Mouse (Mus musculus) heart, embryonic 12.5 days (tissue): ENCODE measurements at regions not wholly inside any gene's neighbourhood (a gene's known extent, or its start where the extent isn't known, plus 50 kb on each side); places are given as distances from the start of the nearest gene placed in this dataset.

Experiments
- ATAC-seq: fragments of 200-750 bp; cut with Nextera tagmentation; 2 replicates; pipeline ENCODE4 v1.8.0; 2017; ENCODE audit warnings: moderate TSS enrichment, moderate library complexity; ENCODE audit not compliant: insufficient number of reproducible peaks, low FRiP score
- H3K27ac ChIP-seq: fragments of 300-500 bp; sonication (generic); 2 replicates; pipeline ENCODE4 v1.5.1; 2016; ENCODE audit warnings: mild to moderate bottlenecking, moderate library complexity; ENCODE audit not compliant: poor library complexity, severe bottlenecking
- H3K27me3 ChIP-seq: fragments of 300-500 bp; sonication (generic); replicated peaks from 2 replicates; pipeline ENCODE4 v1.6.1; 2016; ENCODE audit warnings: mild to moderate bottlenecking, moderate library complexity
- H3K36me3 ChIP-seq: fragments of 300-500 bp; sonication (generic); 2 replicates; pipeline ENCODE4 v1.6.1; 2016; ENCODE audit warnings: mild to moderate bottlenecking, moderate library complexity
- H3K4me1 ChIP-seq: fragments of 300-500 bp; sonication (generic); replicated peaks from 2 replicates; pipeline ENCODE4 v1.6.1; 2016; ENCODE audit warnings: mild to moderate bottlenecking
- H3K4me2 ChIP-seq: fragments of 300-500 bp; sonication (generic); 2 replicates; pipeline ENCODE4 v1.6.1; 2016; ENCODE audit warnings: mild to moderate bottlenecking, moderate library complexity
- H3K4me3 ChIP-seq: fragments of 300-500 bp; sonication (generic); 2 replicates; pipeline ENCODE4 v1.5.1; 2016; ENCODE audit warnings: mild to moderate bottlenecking
- H3K9ac ChIP-seq: fragments of 300-500 bp; sonication (generic); 2 replicates; pipeline ENCODE4 v1.6.1; 2016; ENCODE audit warnings: mild to moderate bottlenecking, moderate library complexity
- H3K9me3 ChIP-seq: fragments of 300-500 bp; sonication (generic); replicated peaks from 2 replicates; pipeline ENCODE4 v1.6.1; 2016; ENCODE audit warnings: mild to moderate bottlenecking, moderate library complexity
- WGBS: fragments of 180-500 bp; shearing (Covaris S2); methylation state at CpG from one replicate; pipeline ENCODE4 v1.1.7; 2016; 5-methylcytosine and 5-hydroxymethylcytosine counted together

GRCm38 (mm10) chr7:65792187-65792823 is 69.2 kb upstream of the Pcsk6 start:
- Histone ChIP-seq H3K4me2 (no peak overlapping the region), H3K27me3 (no peaks in the 10 kb centered on the region), H3K9ac (no peak overlapping the region), H3K9me3 (no peaks in the 10 kb centered on the region), H3K36me3 (no peaks in the 10 kb centered on the region), H3K27ac (no peak overlapping the region), H3K4me3 (no peak overlapping the region), H3K4me1 (no peaks in the 10 kb centered on the region)
- no peak for ATAC-seq
- WGBS, result 84% methylated on average over 10 of the region's 10 CpGs

GRCm38 (mm10) chr7:65802306-65802705 is 59.2 kb upstream of the Pcsk6 start:
- no peak for ATAC-seq
- H3K27me3 ChIP-seq, result no peaks in the 10 kb centered on the region
- no peak overlapping the region for H3K4me3 ChIP-seq
- no peak overlapping the region for H3K9ac ChIP-seq
- no peaks in the 10 kb centered on the region for H3K36me3 ChIP-seq
- 0 out of 2 replicates have a peak, but pooled peaks cover 3% of the 10 kb centered on the region for H3K4me1 ChIP-seq
- no peak overlapping the region for H3K4me2 ChIP-seq
- H3K27ac ChIP-seq, result no peak overlapping the region
- WGBS, result 81% methylated on average over 5 of the region's 5 CpGs
- no peaks in the 10 kb centered on the region for H3K9me3 ChIP-seq

- 0 out of 2 replicates have a peak, but pooled peaks cover 3% of the 10 kb centered on the region for H3K4me1 ChIP-seq
- no peaks in the 10 kb centered on the region for H3K36me3 ChIP-seq
- no peaks in the 10 kb centered on the region for H3K27me3 ChIP-seq
- 87% methylated on average over 8 of the region's 8 CpGs for WGBS
- no peak overlapping the region for H3K4me3 ChIP-seq
- H3K9ac ChIP-seq, result no peak overlapping the region
- no peak overlapping the region for H3K27ac ChIP-seq
- no peaks in the 10 kb centered on the region for H3K9me3 ChIP-seq
- no peak overlapping the region for H3K4me2 ChIP-seq
- no peak for ATAC-seq
These were observed 58.7 kb upstream of the Pcsk6 start for GRCm38 (mm10) chr7:65802806-65803205.

GRCm38 (mm10) chr7:65803422-65804303 is 57.9 kb upstream of the Pcsk6 start:
- Histone ChIP-seq H3K36me3 (no peaks in the 10 kb centered on the region), H3K9ac (peak overlapping the region; percentile 7; the same call in 1 of the 2 replicates), H3K27me3 (no peaks in the 10 kb centered on the region), H3K4me1 (0 out of 2 replicates have a peak, but pooled peaks cover 3% of the 10 kb centered on the region), H3K9me3 (no peaks in the 10 kb centered on the region), H3K27ac (no peak overlapping the region), H3K4me2 (no peak overlapping the region), H3K4me3 (no peak overlapping the region)
- WGBS, result 57% methylated on average over 11 of the region's 11 CpGs
- ATAC-seq, result no peak
